Mouse (Mus musculus): Measurements from ENCODE around the gene Itpa. TPM values are rescaled to one million over a fixed set of nuclear protein-coding genes. Genes with fewer than 3 reads are reported as not detected.

The Itpa gene
- polyA plus RNA-seq, 1 experiment from 2014 or later: 90.4 TPM

GRCm38 (mm10) chr2:130677211-130677610, 9.8 kb downstream of the Itpa start:
- Histone ChIP-seq H3K4me3 (ENCODE audit: low read depth, low read length) (no peak overlapping the region), H3K4me1 (ENCODE audit: control insufficient read depth, insufficient read depth, low read length) (no peaks in the 10 kb centered on the region), H3K4me2 (ENCODE audit: low read depth, low read length) (no peak overlapping the region), H3K36me3 (ENCODE audit: control insufficient read depth, insufficient read depth, low read length) (peaks cover 94% of the 10 kb centered on the region), H3K9ac (ENCODE audit: low read depth, low read length) (no peak overlapping the region), H3K9me3 (ENCODE audit: control insufficient read depth, low read length) (no peaks in the 10 kb centered on the region), H3K27me3 (replicated peaks; ENCODE audit: control insufficient read depth, insufficient read depth, low read length) (no peaks in the 10 kb centered on the region), H3K27ac (replicated peaks; ENCODE audit: low read depth, low read length) (no peak overlapping the region)
- DNase-seq (ENCODE audit: low spot score) (no peak), ATAC-seq (ENCODE audit: low read depth) (no peak)
- 81% methylated on average over 10 of the region's 10 CpGs for WGBS

GRCm38 (mm10) chr2:130679154-130679553, 11.7 kb downstream of the Itpa start:
- ATAC-seq (ENCODE audit: low read depth) (no peak), DNase-seq (ENCODE audit: low spot score) (no peak)
- 97% methylated on average over 12 of the region's 12 CpGs for WGBS
- no peak overlapping the region for H3K4me2 ChIP-seq (ENCODE audit: low read depth, low read length)
- no peaks in the 10 kb centered on the region for H3K27me3 ChIP-seq (replicated peaks; ENCODE audit: control insufficient read depth, insufficient read depth, low read length)
- H3K4me3 ChIP-seq (ENCODE audit: low read depth, low read length): no peak overlapping the region
- peaks cover 94% of the 10 kb centered on the region for H3K36me3 ChIP-seq (ENCODE audit: control insufficient read depth, insufficient read depth, low read length)
- H3K4me1 ChIP-seq (ENCODE audit: control insufficient read depth, insufficient read depth, low read length): no peaks in the 10 kb centered on the region
- no peak overlapping the region for H3K27ac ChIP-seq (replicated peaks; ENCODE audit: low read depth, low read length)
- H3K9ac ChIP-seq (ENCODE audit: low read depth, low read length): no peak overlapping the region
- no peaks in the 10 kb centered on the region for H3K9me3 ChIP-seq (ENCODE audit: control insufficient read depth, low read length)

GRCm38 (mm10) chr2:130679899-130680298, 12.5 kb downstream of the Itpa start:
- no peaks in the 10 kb centered on the region for H3K4me1 ChIP-seq (ENCODE audit: control insufficient read depth, insufficient read depth, low read length)
- H3K27me3 ChIP-seq (replicated peaks; ENCODE audit: control insufficient read depth, insufficient read depth, low read length): no peaks in the 10 kb centered on the region
- DNase-seq (ENCODE audit: low spot score): no peak
- H3K9ac ChIP-seq (ENCODE audit: low read depth, low read length): no peak overlapping the region
- H3K4me2 ChIP-seq (ENCODE audit: low read depth, low read length): no peak overlapping the region
- H3K4me3 ChIP-seq (ENCODE audit: low read depth, low read length): no peak overlapping the region
- 90% methylated on average over 6 of the region's 6 CpGs for WGBS
- H3K36me3 ChIP-seq (ENCODE audit: control insufficient read depth, insufficient read depth, low read length): peaks cover 94% of the 10 kb centered on the region
- H3K9me3 ChIP-seq (ENCODE audit: control insufficient read depth, low read length): no peaks in the 10 kb centered on the region
- H3K27ac ChIP-seq (replicated peaks; ENCODE audit: low read depth, low read length): no peak overlapping the region
- no peak for ATAC-seq (ENCODE audit: low read depth)

GRCm38 (mm10) chr2:130681531-130681930, 14.1 kb downstream of the Itpa start:
- Histone ChIP-seq H3K4me3 (ENCODE audit: low read depth, low read length) (no peak overlapping the region), H3K36me3 (ENCODE audit: control insufficient read depth, insufficient read depth, low read length) (peaks cover 81% of the 10 kb centered on the region), H3K4me1 (ENCODE audit: control insufficient read depth, insufficient read depth, low read length) (no peaks in the 10 kb centered on the region), H3K4me2 (ENCODE audit: low read depth, low read length) (no peak overlapping the region), H3K27me3 (replicated peaks; ENCODE audit: control insufficient read depth, insufficient read depth, low read length) (no peaks in the 10 kb centered on the region), H3K9ac (ENCODE audit: low read depth, low read length) (no peak overlapping the region), H3K9me3 (ENCODE audit: control insufficient read depth, low read length) (no peaks in the 10 kb centered on the region), H3K27ac (replicated peaks; ENCODE audit: low read depth, low read length) (no peak overlapping the region)
- ATAC-seq (ENCODE audit: low read depth) (no peak), DNase-seq (ENCODE audit: low spot score) (no peak)
- WGBS: 84% methylated on average over 3 of the region's 3 CpGs

GRCm38 (mm10) chr2:130685426-130685825, 18.0 kb downstream of the Itpa start:
- H3K27me3 ChIP-seq (replicated peaks; ENCODE audit: control insufficient read depth, insufficient read depth, low read length): no peaks in the 10 kb centered on the region

GRCm38 (mm10) chr2:130689011-130689410, 21.6 kb downstream of the Itpa start:
- Histone ChIP-seq H3K27me3 (replicated peaks; ENCODE audit: control insufficient read depth, insufficient read depth, low read length) (no peaks in the 10 kb centered on the region), H3K9ac (ENCODE audit: low read depth, low read length) (no peak overlapping the region), H3K9me3 (ENCODE audit: control insufficient read depth, low read length) (no peaks in the 10 kb centered on the region), H3K27ac (replicated peaks; ENCODE audit: low read depth, low read length) (no peak overlapping the region), H3K4me3 (ENCODE audit: low read depth, low read length) (no peak overlapping the region), H3K36me3 (ENCODE audit: control insufficient read depth, insufficient read depth, low read length) (peaks cover 10% of the 10 kb centered on the region; the same call in 1 of the 2 replicates), H3K4me2 (ENCODE audit: low read depth, low read length) (no peak overlapping the region), H3K4me1 (ENCODE audit: control insufficient read depth, insufficient read depth, low read length) (no peaks in the 10 kb centered on the region)
- ATAC-seq (ENCODE audit: low read depth): no peak
- no peak for DNase-seq (ENCODE audit: low spot score)
- WGBS: 83% methylated on average over 2 of the region's 2 CpGs

More at GRCm38 (mm10) chr2:130685426-130685825, 18.0 kb downstream of the Itpa start:
- no peak for DNase-seq (ENCODE audit: low spot score)
- H3K4me3 ChIP-seq (ENCODE audit: low read depth, low read length): no peak overlapping the region
- no peak overlapping the region for H3K4me2 ChIP-seq (ENCODE audit: low read depth, low read length)
- H3K27ac ChIP-seq (replicated peaks; ENCODE audit: low read depth, low read length): no peak overlapping the region
- no peaks in the 10 kb centered on the region for H3K9me3 ChIP-seq (ENCODE audit: control insufficient read depth, low read length)
- WGBS: 92% methylated on average over 9 of the region's 9 CpGs
- H3K4me1 ChIP-seq (ENCODE audit: control insufficient read depth, insufficient read depth, low read length): no peaks in the 10 kb centered on the region
- no peak overlapping the region for H3K9ac ChIP-seq (ENCODE audit: low read depth, low read length)
- ATAC-seq (ENCODE audit: low read depth): no peak
- peaks cover 43% of the 10 kb centered on the region for H3K36me3 ChIP-seq (ENCODE audit: control insufficient read depth, insufficient read depth, low read length)

- Histone ChIP-seq H3K27me3 (replicated peaks; ENCODE audit: control insufficient read depth, insufficient read depth, low read length) (peaks cover 28% of the 10 kb centered on the region), H3K4me1 (ENCODE audit: control insufficient read depth, insufficient read depth, low read length) (peaks cover 5% of the 10 kb centered on the region; the same call in 1 of the 2 replicates), H3K27ac (replicated peaks; ENCODE audit: low read depth, low read length) (no peak overlapping the region), H3K36me3 (ENCODE audit: control insufficient read depth, insufficient read depth, low read length) (no peaks in the 10 kb centered on the region), H3K9me3 (ENCODE audit: control insufficient read depth, low read length) (no peaks in the 10 kb centered on the region), H3K9ac (ENCODE audit: low read depth, low read length) (no peak overlapping the region), H3K4me3 (ENCODE audit: low read depth, low read length) (no peak overlapping the region), H3K4me2 (ENCODE audit: low read depth, low read length) (no peak overlapping the region)
- WGBS: 47% methylated on average over 3 of the region's 3 CpGs
- DNase-seq (ENCODE audit: low spot score): no peak
- ATAC-seq (ENCODE audit: low read depth): no peak
These were observed 26.2 kb downstream of the Itpa start for GRCm38 (mm10) chr2:130693563-130693962.

GRCm38 (mm10) chr2:130696700-130697152, 29.3 kb downstream of the Itpa start:
- H3K4me1 ChIP-seq (ENCODE audit: control insufficient read depth, insufficient read depth, low read length): peaks cover 5% of the 10 kb centered on the region; the same call in 1 of the 2 replicates
- H3K27ac ChIP-seq (replicated peaks; ENCODE audit: low read depth, low read length): no peak overlapping the region
- DNase-seq (ENCODE audit: low spot score): peak; percentile 30
- H3K4me2 ChIP-seq (ENCODE audit: low read depth, low read length): peak overlapping the region; percentile 100
- H3K36me3 ChIP-seq (ENCODE audit: control insufficient read depth, insufficient read depth, low read length): no peaks in the 10 kb centered on the region
- H3K9ac ChIP-seq (ENCODE audit: low read depth, low read length): peak overlapping the region; percentile 67
- peaks cover 33% of the 10 kb centered on the region for H3K27me3 ChIP-seq (replicated peaks; ENCODE audit: control insufficient read depth, insufficient read depth, low read length)
- 2% methylated on average over 21 of the region's 31 CpGs for WGBS
- ATAC-seq (ENCODE audit: low read depth): peak; percentile 43; the same call in 1 of the 2 replicates
- no peaks in the 10 kb centered on the region; the same call in 1 of the 2 replicates for H3K9me3 ChIP-seq (ENCODE audit: control insufficient read depth, low read length)
- peak overlapping the region; percentile 65 for H3K4me3 ChIP-seq (ENCODE audit: low read depth, low read length)

- Histone ChIP-seq H3K4me2 (ENCODE audit: low read depth, low read length) (peak within 1 kb of the TSS; percentile 100), H3K36me3 (ENCODE audit: control insufficient read depth, insufficient read depth, low read length) (no peaks in the 10 kb centered on the region), H3K27ac (replicated peaks; ENCODE audit: low read depth, low read length) (no peak within 1 kb of the TSS), H3K9ac (ENCODE audit: low read depth, low read length) (peak within 1 kb of the TSS; percentile 67), H3K4me3 (ENCODE audit: low read depth, low read length) (peak within 1 kb of the TSS; percentile 65), H3K27me3 (replicated peaks; ENCODE audit: control insufficient read depth, insufficient read depth, low read length) (peaks cover 33% of the 10 kb centered on the region), H3K4me1 (ENCODE audit: control insufficient read depth, insufficient read depth, low read length) (peaks cover 5% of the 10 kb centered on the region; the same call in 1 of the 2 replicates), H3K9me3 (ENCODE audit: control insufficient read depth, low read length) (no peaks in the 10 kb centered on the region; the same call in 1 of the 2 replicates)
- ATAC-seq (ENCODE audit: low read depth) (peak; percentile 80), DNase-seq (ENCODE audit: low spot score) (peak; percentile 82)
- 0% methylated on average over 38 of the region's 65 CpGs for WGBS
These were observed 29.9 kb downstream of the Itpa start, which contains the start of gene Slc4a11 for GRCm38 (mm10) chr2:130697153-130697810. TSS of gene Slc4a11 (minus strand) at chr2:130697519.

All from embryonic facial prominence, embryonic 14.5 days (tissue).